Mouse (Mus musculus): ENCODE measurements around the gene Clic4. TPM values are rescaled to one million over a fixed set of nuclear protein-coding genes. Genes with fewer than 3 reads are reported as not detected.
"Not testable (repeated sequence)": the region's sequence is repeated elsewhere in the genome, so short reads cannot be mapped to it uniquely, and the experiment has no call there.

Clic4 gene
- total and polyA plus RNA-seq, 3 experiments: 148 to 249 (median 248) TPM

DNA sequence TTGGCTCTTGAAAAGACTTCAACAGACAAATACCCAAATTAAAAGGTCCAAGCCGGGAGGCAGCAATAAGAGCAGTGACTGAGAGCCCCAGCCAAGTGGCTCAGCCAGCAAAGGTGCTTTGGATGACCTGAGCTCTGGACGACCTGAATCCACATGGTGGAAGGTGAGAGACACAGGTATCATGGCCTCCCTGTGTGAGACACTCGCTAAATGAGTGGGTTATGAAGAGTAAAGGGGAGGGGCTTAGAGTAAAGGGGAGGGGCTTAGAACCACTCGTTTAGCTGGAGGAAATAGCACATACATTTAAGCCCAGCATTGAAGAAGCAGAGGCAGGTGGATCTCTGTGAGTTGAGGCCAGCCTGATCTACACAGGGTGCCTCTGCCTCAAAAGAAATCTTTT is 10.8 kb upstream of the Clic4 start:
- intact Hi-C loops (cut with DNase I): no loop called here
- TF ChIP-seq EP300 (IDR thresholded peaks at IDR 0.05; ENCODE audit: insufficient read depth, low read depth, low read length): no peak
- Histone ChIP-seq H3K27me3 (ENCODE audit: control insufficient read depth, insufficient read depth, low read length) (no peaks in the 10 kb centered on the region), H3K4me3 (no peak overlapping the region), H3K36me3 (ENCODE audit: control insufficient read depth, insufficient read depth, low read length) (no peaks in the 10 kb centered on the region), H3K27ac (peak overlapping the region; percentile 67), H3K9ac (ENCODE audit: low read depth, low read length) (no peak overlapping the region), H3K4me1 (ENCODE audit: control insufficient read depth, insufficient read depth, low read length) (peaks cover 14% of the 10 kb centered on the region), H3K79me2 (replicated peaks; ENCODE audit: control insufficient read depth, insufficient read depth, low read length) (no peaks in the 10 kb centered on the region)
- 52% methylated on average over 4 of the region's 4 CpGs for WGBS
- DNase-seq: no peak

DNA sequence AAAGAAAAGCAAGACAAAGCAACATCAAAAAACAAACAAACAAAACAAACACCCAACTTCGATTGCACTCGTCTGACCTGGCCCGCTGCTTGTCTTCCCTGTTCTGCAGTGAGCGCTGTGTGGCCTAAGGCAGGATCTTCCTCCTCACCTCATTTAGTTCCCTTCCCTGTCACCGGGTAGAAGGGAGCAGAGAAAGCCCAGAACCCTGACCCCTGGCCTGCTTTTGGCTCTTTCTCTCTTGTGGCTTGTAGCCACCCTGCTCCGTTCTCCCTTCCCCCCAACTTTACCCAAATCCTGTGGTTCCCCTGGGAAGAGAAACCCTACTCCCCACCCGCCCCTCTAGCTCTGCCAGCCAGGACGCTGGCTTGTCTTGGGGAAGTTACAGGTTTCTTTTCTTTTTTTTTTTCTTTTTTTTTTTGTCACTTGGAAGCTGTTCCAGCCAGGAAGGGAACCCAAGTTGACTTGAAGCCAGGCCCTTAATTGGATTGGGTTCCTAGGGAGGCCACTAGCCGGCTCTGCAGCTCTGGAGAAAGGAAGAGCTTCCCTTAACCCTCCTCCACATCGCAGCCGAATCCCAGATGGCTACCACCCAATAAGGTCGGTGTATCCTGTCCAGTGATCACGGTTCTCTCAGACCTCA is 10.2 kb upstream of the Clic4 start:
- intact Hi-C loops (cut with DNase I): no loop called here
- no peaks in the 10 kb centered on the region for H3K36me3 ChIP-seq (ENCODE audit: control insufficient read depth, insufficient read depth, low read length)
- WGBS: 31% methylated on average over 13 of the region's 13 CpGs
- H3K4me1 ChIP-seq (ENCODE audit: control insufficient read depth, insufficient read depth, low read length): peaks cover 14% of the 10 kb centered on the region
- H3K27me3 ChIP-seq (ENCODE audit: control insufficient read depth, insufficient read depth, low read length): no peaks in the 10 kb centered on the region
- no peak overlapping the region for H3K9ac ChIP-seq (ENCODE audit: low read depth, low read length)
- no peaks in the 10 kb centered on the region for H3K79me2 ChIP-seq (replicated peaks; ENCODE audit: control insufficient read depth, insufficient read depth, low read length)
- DNase-seq: peak; percentile 66 to 79
- TF ChIP-seq POLR2A (IDR thresholded peaks at IDR 0.05; ENCODE audit: insufficient read depth, low read depth, low read length): peak; percentile 32; the same call in 1 of the 2 replicates
- peak; percentile 87 for TF ChIP-seq EP300 (IDR thresholded peaks at IDR 0.05; ENCODE audit: insufficient read depth, low read depth, low read length)
- TF ChIP-seq CTCF (IDR thresholded peaks at IDR 0.05): peak; percentile 48
- no peak overlapping the region for H3K4me3 ChIP-seq
- H3K27ac ChIP-seq: peak overlapping the region; percentile 67

DNA sequence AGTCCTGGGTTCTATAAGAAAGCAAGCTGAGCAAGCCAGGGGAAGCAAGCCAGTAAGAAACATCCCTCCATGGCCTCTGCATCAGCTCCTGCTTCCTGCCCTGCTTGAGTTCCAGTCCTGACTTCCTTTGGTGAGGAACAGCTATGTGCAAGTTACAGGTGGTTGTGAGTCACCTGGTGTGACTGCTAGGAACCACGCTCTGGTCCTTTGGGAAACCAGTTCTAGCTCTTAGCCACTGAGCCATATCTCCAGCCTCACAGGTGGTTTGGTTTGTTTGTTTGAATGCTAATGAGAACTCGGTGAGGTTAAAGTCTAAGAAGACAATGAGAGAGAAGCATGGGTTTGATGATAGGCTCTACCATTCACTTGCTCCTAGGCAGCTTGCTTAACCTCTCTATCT is 7.4 kb upstream of the Clic4 start:
- H3K9ac ChIP-seq (ENCODE audit: low read depth, low read length); H3K27ac ChIP-seq; H3K4me3 ChIP-seq; DNase-seq; H3K79me2 ChIP-seq (replicated peaks; ENCODE audit: control insufficient read depth, insufficient read depth, low read length); intact Hi-C loops (cut with DNase I); H3K36me3 ChIP-seq (ENCODE audit: control insufficient read depth, insufficient read depth, low read length); H3K4me1 ChIP-seq (ENCODE audit: control insufficient read depth, insufficient read depth, low read length); H3K27me3 ChIP-seq (ENCODE audit: control insufficient read depth, insufficient read depth, low read length): not testable (repeated sequence)
- WGBS: 90% methylated on average over 2 of the region's 2 CpGs

DNA sequence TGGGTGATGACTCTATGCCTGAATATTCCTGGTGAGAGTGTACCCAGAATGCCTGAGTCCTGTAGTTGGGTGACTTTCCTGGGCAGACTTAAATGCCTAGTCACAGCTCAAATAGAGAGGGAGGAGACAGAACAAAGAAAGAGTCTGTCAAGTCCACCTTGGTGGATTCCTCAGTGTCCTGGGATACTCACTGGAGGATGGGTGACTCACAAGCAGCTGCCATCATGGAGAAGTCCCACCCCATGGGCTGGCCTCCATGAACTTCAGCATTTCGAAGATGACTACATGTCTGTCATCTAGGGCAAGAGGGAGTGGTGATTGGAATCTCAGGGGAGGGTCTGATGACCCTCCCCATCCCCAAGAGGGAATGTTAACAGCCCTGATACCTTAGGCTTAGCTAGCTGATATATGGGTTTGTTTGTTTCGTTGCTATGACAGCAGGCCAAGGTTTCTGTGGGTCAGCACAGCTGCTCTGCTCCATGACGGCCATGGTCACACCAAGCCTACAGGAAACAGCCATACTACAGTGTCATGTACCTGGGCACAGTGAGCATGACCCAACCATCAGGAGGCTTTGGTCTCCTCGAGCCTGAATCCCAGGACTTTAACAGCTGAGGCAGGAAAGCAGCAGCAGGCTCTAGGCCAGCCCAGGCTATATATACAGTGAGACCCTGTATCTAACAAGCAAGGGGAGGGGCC is 4.2 kb upstream of the Clic4 start:
- Histone ChIP-seq H3K27me3 (ENCODE audit: control insufficient read depth, insufficient read depth, low read length) (no peaks in the 10 kb centered on the region), H3K4me1 (ENCODE audit: control insufficient read depth, insufficient read depth, low read length) (peaks cover 5% of the 10 kb centered on the region), H3K36me3 (ENCODE audit: control insufficient read depth, insufficient read depth, low read length) (no peaks in the 10 kb centered on the region), H3K4me3 (no peak overlapping the region), H3K27ac (no peak overlapping the region), H3K79me2 (replicated peaks; ENCODE audit: control insufficient read depth, insufficient read depth, low read length) (no peaks in the 10 kb centered on the region), H3K9ac (ENCODE audit: low read depth, low read length) (no peak overlapping the region)
- 72% methylated on average over 4 of the region's 4 CpGs for WGBS
- TF ChIP-seq POLR2A (IDR thresholded peaks at IDR 0.05; ENCODE audit: insufficient read depth, low read depth, low read length): no peak
- no peak for TF ChIP-seq CTCF (IDR thresholded peaks at IDR 0.05)
- TF ChIP-seq EP300 (IDR thresholded peaks at IDR 0.05; ENCODE audit: insufficient read depth, low read depth, low read length): no peak
- no peak for DNase-seq
- intact Hi-C loops (cut with DNase I): no loop called here

DNA sequence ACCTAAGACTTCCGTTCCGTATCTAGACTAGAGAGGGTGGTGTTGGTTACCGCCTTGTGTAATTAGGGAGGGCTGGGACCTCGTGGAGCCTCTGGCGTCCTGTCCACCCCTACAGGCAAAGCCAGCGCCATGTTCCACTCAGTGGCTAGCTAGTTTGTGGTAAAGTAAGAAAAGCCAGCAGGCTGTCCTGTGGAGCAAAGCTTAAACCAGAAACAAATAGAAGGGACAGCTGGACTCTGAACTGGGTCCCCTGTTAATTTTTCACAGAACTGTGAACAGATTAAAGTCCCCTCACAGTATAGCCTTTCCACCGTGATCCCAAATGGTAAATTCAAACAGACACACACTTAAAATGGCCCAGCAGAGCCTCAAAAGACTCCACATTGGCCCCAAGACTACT is 2.1 kb upstream of the Clic4 start:
- 83% methylated on average over 7 of the region's 7 CpGs for WGBS
- intact Hi-C loops (cut with DNase I): no loop called here
- no peak for TF ChIP-seq POLR2A (IDR thresholded peaks at IDR 0.05; ENCODE audit: insufficient read depth, low read depth, low read length)
- no peak for TF ChIP-seq CTCF (IDR thresholded peaks at IDR 0.05)
- no peak for TF ChIP-seq EP300 (IDR thresholded peaks at IDR 0.05; ENCODE audit: insufficient read depth, low read depth, low read length)
- Histone ChIP-seq H3K27me3 (ENCODE audit: control insufficient read depth, insufficient read depth, low read length) (no peaks in the 10 kb centered on the region), H3K27ac (no peak overlapping the region), H3K79me2 (replicated peaks; ENCODE audit: control insufficient read depth, insufficient read depth, low read length) (no peaks in the 10 kb centered on the region), H3K9ac (ENCODE audit: low read depth, low read length) (no peak overlapping the region), H3K4me1 (ENCODE audit: control insufficient read depth, insufficient read depth, low read length) (peaks cover 8% of the 10 kb centered on the region), H3K4me3 (no peak overlapping the region), H3K36me3 (ENCODE audit: control insufficient read depth, insufficient read depth, low read length) (peaks cover 3% of the 10 kb centered on the region; the same call in 1 of the 2 replicates)
- DNase-seq: no peak

DNA sequence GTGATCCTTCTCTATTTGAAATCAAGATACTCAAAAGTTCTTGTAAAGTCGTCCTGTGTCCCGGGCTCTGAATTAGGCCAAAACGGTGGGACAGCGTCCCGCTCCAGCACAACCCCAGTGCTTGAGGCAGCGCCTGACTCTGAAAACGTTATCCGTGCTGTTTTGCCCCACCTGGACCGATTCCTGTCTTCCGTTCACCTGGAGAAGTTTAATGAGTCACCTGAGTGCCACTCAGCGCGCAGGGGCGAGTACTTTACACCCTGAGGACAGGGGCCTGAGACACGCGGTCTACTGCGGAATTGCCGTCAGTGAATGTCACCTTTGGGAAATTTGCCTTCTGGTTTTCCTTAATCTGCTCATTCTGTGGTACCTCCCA is 681 bp upstream of the Clic4 start:
- no peak for DNase-seq
- Histone ChIP-seq H3K4me1 (ENCODE audit: control insufficient read depth, insufficient read depth, low read length) (peaks cover 15% of the 10 kb centered on the region), H3K27me3 (ENCODE audit: control insufficient read depth, insufficient read depth, low read length) (no peaks in the 10 kb centered on the region), H3K36me3 (ENCODE audit: control insufficient read depth, insufficient read depth, low read length) (peaks cover 13% of the 10 kb centered on the region), H3K79me2 (replicated peaks; ENCODE audit: control insufficient read depth, insufficient read depth, low read length) (0 out of 2 replicates have a peak, but pooled peaks cover 2% of the 10 kb centered on the region), H3K9ac (ENCODE audit: low read depth, low read length) (peak overlapping the region; percentile 60), H3K4me3 (peak overlapping the region; percentile 29), H3K27ac (peak overlapping the region; percentile 87)
- WGBS: 6% methylated on average over 17 of the region's 17 CpGs
- TF ChIP-seq EP300 (IDR thresholded peaks at IDR 0.05; ENCODE audit: insufficient read depth, low read depth, low read length): no peak
- TF ChIP-seq CTCF (IDR thresholded peaks at IDR 0.05): no peak
- no peak for TF ChIP-seq POLR2A (IDR thresholded peaks at IDR 0.05; ENCODE audit: insufficient read depth, low read depth, low read length)
- intact Hi-C loops (cut with DNase I): loop anchor here (2.0 kb wide), 1 partner anchor 40 kb away; no protein-coding TSS in a partner anchor
